Mouse (Mus musculus): ENCODE results near the gene Wdr4. TPM values are rescaled to one million over a fixed set of nuclear protein-coding genes. Genes with fewer than 3 reads are reported as not detected.

The Wdr4 gene
- polyA plus RNA-seq, 1 experiment, result 1.0 TPM

- no peak for TF ChIP-seq GATA1 (IDR thresholded peaks at IDR 0.05; ENCODE audit: low read length)
- TF ChIP-seq TAL1 (IDR thresholded peaks at IDR 0.05; ENCODE audit: low read length), result no peak
- H3K36me3 ChIP-seq (ENCODE audit: control insufficient read depth), result peaks cover 97% of the 10 kb centered on the region
- H3K4me1 ChIP-seq (ENCODE audit: control insufficient read depth), result peaks cover 40% of the 10 kb centered on the region
- H3K9me3 ChIP-seq (ENCODE audit: control insufficient read depth, low read length), result no peaks in the 10 kb centered on the region
- H3K4me3 ChIP-seq (replicated peaks), result no peak overlapping the region
- H3K27me3 ChIP-seq (ENCODE audit: control insufficient read depth), result no peaks in the 10 kb centered on the region
Measured at GRCm38 (mm10) chr17:31503936-31504335, 15.8 kb downstream of the Wdr4 start.

DNA sequence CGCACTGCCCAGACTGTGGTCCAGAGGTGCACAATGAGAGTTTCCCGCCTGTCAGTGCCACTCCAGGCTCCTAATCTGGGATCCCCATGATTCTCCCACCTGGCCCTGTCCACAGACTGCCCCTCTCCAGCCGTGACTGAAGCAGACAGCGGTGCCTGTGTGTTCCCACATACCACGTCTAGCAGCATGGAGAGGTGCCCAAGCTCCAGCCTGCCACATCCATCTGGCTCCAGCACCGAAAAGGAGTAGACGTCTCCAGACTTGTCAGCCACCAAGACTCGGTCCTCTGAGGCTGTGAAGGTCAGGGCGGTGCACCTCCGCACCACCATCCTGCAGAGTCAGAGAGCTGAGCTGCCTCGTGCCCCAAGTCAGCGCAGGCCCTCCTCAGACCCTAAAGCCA is 16.4 kb downstream of the Wdr4 start:
- Histone ChIP-seq H3K36me3 (ENCODE audit: control insufficient read depth) (peaks cover 99% of the 10 kb centered on the region), H3K27me3 (ENCODE audit: control insufficient read depth) (no peaks in the 10 kb centered on the region), H3K9me3 (ENCODE audit: control insufficient read depth, low read length) (no peaks in the 10 kb centered on the region), H3K4me3 (replicated peaks) (no peak overlapping the region), H3K4me1 (ENCODE audit: control insufficient read depth) (peaks cover 39% of the 10 kb centered on the region)
- no peak for TF ChIP-seq TAL1 (IDR thresholded peaks at IDR 0.05; ENCODE audit: low read length)
- no peak for TF ChIP-seq GATA1 (IDR thresholded peaks at IDR 0.05; ENCODE audit: low read length)

GRCm38 (mm10) chr17:31502261-31502927 is 17.4 kb downstream of the Wdr4 start:
- Histone ChIP-seq H3K36me3 (ENCODE audit: control insufficient read depth) (peaks cover 99% of the 10 kb centered on the region), H3K27me3 (ENCODE audit: control insufficient read depth) (no peaks in the 10 kb centered on the region), H3K4me1 (ENCODE audit: control insufficient read depth) (peaks cover 39% of the 10 kb centered on the region), H3K9me3 (ENCODE audit: control insufficient read depth, low read length) (no peaks in the 10 kb centered on the region), H3K4me3 (replicated peaks) (no peak overlapping the region)
- TF ChIP-seq TAL1 (IDR thresholded peaks at IDR 0.05; ENCODE audit: low read length), result peak; percentile 57; the same call in 2 of the 3 replicates
- TF ChIP-seq GATA1 (IDR thresholded peaks at IDR 0.05; ENCODE audit: low read length), result 0 out of 2 replicates have a peak, but pooled peaks have one; percentile 7

DNA sequence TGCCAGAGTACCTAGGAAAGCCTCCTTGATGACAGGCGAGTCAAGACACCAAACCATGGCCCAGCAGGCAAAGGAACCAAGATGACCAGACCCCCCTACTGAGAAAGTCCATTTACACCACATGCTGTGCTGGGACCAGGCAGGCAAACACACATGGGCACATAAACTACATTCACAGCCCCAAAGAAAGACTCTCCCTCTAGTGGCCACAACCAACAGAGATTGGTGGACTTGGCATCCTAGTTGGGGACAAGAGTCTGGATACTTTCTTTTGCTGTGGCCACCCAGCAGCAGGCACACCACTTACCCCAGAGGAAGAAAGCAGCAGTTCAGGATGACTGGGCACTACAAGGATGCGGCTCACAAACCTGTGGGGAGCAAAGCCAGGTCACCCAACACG is 18.9 kb downstream of the Wdr4 start:
- H3K27me3 ChIP-seq (ENCODE audit: control insufficient read depth), result no peaks in the 10 kb centered on the region
- H3K36me3 ChIP-seq (ENCODE audit: control insufficient read depth), result peaks cover 99% of the 10 kb centered on the region
- no peaks in the 10 kb centered on the region for H3K9me3 ChIP-seq (ENCODE audit: control insufficient read depth, low read length)

DNA sequence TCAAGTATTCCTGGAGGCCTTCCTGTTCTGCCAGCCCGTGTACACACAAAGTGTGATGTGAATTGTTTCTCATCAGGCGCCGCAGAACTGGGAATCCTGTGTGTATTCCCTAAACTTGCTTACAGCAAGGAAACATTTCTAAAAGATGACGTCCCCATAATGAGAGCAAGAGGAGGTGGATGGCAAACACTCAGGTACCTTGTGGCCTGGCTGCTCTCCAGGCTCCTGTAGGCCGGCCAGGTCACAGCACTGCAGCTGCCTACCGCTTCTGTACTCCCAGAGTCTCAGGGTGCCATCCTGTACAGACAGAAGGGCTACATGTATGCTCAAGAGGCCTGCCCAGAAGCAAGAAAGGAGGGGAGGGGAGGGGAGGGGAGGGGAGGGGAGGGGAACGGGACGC is 19.4 kb downstream of the Wdr4 start:
- Histone ChIP-seq H3K4me3 (replicated peaks) (no peak overlapping the region), H3K9me3 (ENCODE audit: control insufficient read depth, low read length) (no peaks in the 10 kb centered on the region), H3K36me3 (ENCODE audit: control insufficient read depth) (peaks cover 99% of the 10 kb centered on the region), H3K4me1 (ENCODE audit: control insufficient read depth) (peaks cover 32% of the 10 kb centered on the region), H3K27me3 (ENCODE audit: control insufficient read depth) (no peaks in the 10 kb centered on the region)
- TF ChIP-seq GATA1 (IDR thresholded peaks at IDR 0.05; ENCODE audit: low read length) (no peak), TAL1 (IDR thresholded peaks at IDR 0.05; ENCODE audit: low read length) (no peak)

More for the DNA sequence above, 18.9 kb downstream of the Wdr4 start:
- H3K4me3 ChIP-seq (replicated peaks), result no peak overlapping the region
- TF ChIP-seq GATA1 (IDR thresholded peaks at IDR 0.05; ENCODE audit: low read length) (no peak), TAL1 (IDR thresholded peaks at IDR 0.05; ENCODE audit: low read length) (0 out of 3 replicates have a peak, but pooled peaks have one; percentile 3)
- peaks cover 34% of the 10 kb centered on the region for H3K4me1 ChIP-seq (ENCODE audit: control insufficient read depth)

- Histone ChIP-seq H3K9me3 (ENCODE audit: control insufficient read depth, low read length) (no peaks in the 10 kb centered on the region), H3K4me3 (replicated peaks) (no peak overlapping the region), H3K4me1 (ENCODE audit: control insufficient read depth) (peaks cover 31% of the 10 kb centered on the region), H3K27me3 (ENCODE audit: control insufficient read depth) (no peaks in the 10 kb centered on the region), H3K36me3 (ENCODE audit: control insufficient read depth) (peaks cover 99% of the 10 kb centered on the region)
- no peak for TF ChIP-seq TAL1 (IDR thresholded peaks at IDR 0.05; ENCODE audit: low read length)
- no peak for TF ChIP-seq GATA1 (IDR thresholded peaks at IDR 0.05; ENCODE audit: low read length)
Measured at GRCm38 (mm10) chr17:31499725-31500124, 20.1 kb downstream of the Wdr4 start.

- H3K4me3 ChIP-seq (replicated peaks), result no peak overlapping the region
- no peak for TF ChIP-seq TAL1 (IDR thresholded peaks at IDR 0.05; ENCODE audit: low read length)
- no peak for TF ChIP-seq GATA1 (IDR thresholded peaks at IDR 0.05; ENCODE audit: low read length)
- no peaks in the 10 kb centered on the region for H3K27me3 ChIP-seq (ENCODE audit: control insufficient read depth)
- H3K36me3 ChIP-seq (ENCODE audit: control insufficient read depth), result peaks cover 79% of the 10 kb centered on the region
- H3K4me1 ChIP-seq (ENCODE audit: control insufficient read depth), result peaks cover 14% of the 10 kb centered on the region
- H3K9me3 ChIP-seq (ENCODE audit: control insufficient read depth, low read length), result no peaks in the 10 kb centered on the region
Measured at GRCm38 (mm10) chr17:31497726-31498125, 22.1 kb downstream of the Wdr4 start.

- H3K4me3 ChIP-seq (replicated peaks), result no peak overlapping the region
- TF ChIP-seq GATA1 (IDR thresholded peaks at IDR 0.05; ENCODE audit: low read length) (no peak), TAL1 (IDR thresholded peaks at IDR 0.05; ENCODE audit: low read length) (no peak)
- peaks cover 52% of the 10 kb centered on the region for H3K36me3 ChIP-seq (ENCODE audit: control insufficient read depth)
- no peaks in the 10 kb centered on the region for H3K9me3 ChIP-seq (ENCODE audit: control insufficient read depth, low read length)
- no peaks in the 10 kb centered on the region; the same call in 1 of the 2 replicates for H3K4me1 ChIP-seq (ENCODE audit: control insufficient read depth)
- H3K27me3 ChIP-seq (ENCODE audit: control insufficient read depth), result no peaks in the 10 kb centered on the region
Measured at GRCm38 (mm10) chr17:31494989-31495388, 24.8 kb downstream of the Wdr4 start.

DNA sequence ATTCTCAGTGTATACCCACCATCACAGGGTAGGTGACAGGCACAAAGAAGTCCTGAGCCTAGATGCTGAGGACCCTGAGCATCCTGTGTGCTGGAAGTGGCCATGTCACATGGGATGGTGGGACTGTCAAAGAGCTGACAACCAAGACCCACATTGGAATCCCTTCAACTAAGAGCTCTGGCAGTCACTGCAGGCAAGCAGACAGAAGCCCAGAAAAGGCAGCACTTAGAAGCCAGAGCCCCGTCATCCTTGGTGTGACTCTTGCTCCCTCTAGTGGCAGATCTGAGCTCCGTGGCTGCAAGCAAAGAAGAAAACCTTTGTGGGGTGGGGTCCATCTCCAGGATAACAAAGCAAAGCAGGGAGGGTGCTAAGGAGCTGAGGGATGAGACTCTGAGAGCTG is 27.4 kb downstream of the Wdr4 start:
- TF ChIP-seq TAL1 (IDR thresholded peaks at IDR 0.05; ENCODE audit: low read length), result no peak
- no peak for TF ChIP-seq GATA1 (IDR thresholded peaks at IDR 0.05; ENCODE audit: low read length)
- Histone ChIP-seq H3K4me1 (ENCODE audit: control insufficient read depth) (no peaks in the 10 kb centered on the region; the same call in 1 of the 2 replicates), H3K9me3 (ENCODE audit: control insufficient read depth, low read length) (no peaks in the 10 kb centered on the region), H3K4me3 (replicated peaks) (no peak overlapping the region), H3K27me3 (ENCODE audit: control insufficient read depth) (no peaks in the 10 kb centered on the region), H3K36me3 (ENCODE audit: control insufficient read depth) (peaks cover 26% of the 10 kb centered on the region)
